Mouse (Mus musculus) olfactory bulb, adult 2 months (tissue): Measurements from ENCODE around the gene Casq2.

Experiments
- CTCF ChIP-seq: fragments of 200-500 bp; IDR thresholded peaks from 2 replicates; pipeline ENCODE4 v1.5.1; 2012; ENCODE audit warnings: low read depth, mild to moderate bottlenecking, low read length, moderate library complexity; ENCODE audit not compliant: insufficient read depth
- POLR2A ChIP-seq: fragments of 200-500 bp; IDR thresholded peaks from 2 replicates; pipeline ENCODE4 v1.6.1; 2012; ENCODE audit warnings: mild to moderate bottlenecking, low read depth, low read length, moderate library complexity; ENCODE audit not compliant: insufficient read depth

DNA sequence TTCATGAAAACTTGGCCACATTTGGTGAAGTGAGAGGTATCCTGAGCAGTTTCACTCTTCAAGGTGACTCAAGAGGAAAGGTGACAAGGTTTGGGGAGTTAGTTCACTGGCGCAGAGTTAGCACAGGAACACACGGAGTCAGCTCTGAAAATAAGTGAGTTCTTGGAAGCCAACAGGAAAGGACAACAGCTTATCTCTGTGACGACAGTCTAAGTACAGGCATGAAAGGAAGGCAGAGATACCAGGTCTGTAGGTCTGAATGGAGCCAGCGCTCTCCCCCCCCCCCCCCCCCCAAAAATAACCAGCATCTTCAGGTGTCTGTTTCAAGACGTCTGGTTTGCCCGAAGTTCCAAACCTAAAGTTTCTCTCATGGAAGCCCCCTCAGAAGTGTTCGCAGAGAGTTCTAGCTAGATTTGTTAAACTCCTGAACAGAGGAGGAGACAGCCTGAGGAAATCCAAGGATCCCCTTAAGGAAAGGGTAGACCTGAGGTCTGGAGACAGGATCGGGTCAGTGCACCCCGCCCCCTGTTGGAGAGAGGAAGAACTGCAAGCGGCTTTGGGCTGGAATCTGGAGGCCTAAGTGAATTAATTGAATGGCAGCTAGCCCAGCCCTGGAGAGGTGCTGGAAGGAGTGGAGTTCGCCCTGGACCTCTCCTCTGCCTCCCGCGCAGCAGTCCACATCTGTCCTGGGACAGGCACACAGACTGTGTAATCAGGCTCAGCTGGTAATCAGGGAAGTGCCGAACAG, 24.1 kb upstream of the Casq2 start:
- TF ChIP-seq POLR2A: no peak
- peak; percentile 63 for TF ChIP-seq CTCF
